Mouse (Mus musculus) liver, embryonic 14.5 days (tissue): ENCODE data around the gene Muc13. TPM values are rescaled to one million over a fixed set of nuclear protein-coding genes. Genes with fewer than 3 reads are reported as not detected.

Experiments used
- ATAC-seq: fragments of 200-750 bp; cut with Nextera tagmentation; 2 replicates; pipeline ENCODE4 v1.8.0; 2017; ENCODE audit warnings: moderate number of reproducible peaks, mild to moderate bottlenecking, moderate library complexity; ENCODE audit not compliant: insufficient read depth
- DNase-seq, 3 experiments: peaks; one replicate each; pipeline ENCODE4 v3.0.0-alpha.2; 2012 to 2013; ENCODE audit warnings: low read depth in 3 of 3, low spot score in 3 of 3
- H3K27ac ChIP-seq: fragments of 300-500 bp; sonication (generic); 2 replicates; pipeline ENCODE4 v1.5.1; 2014; ENCODE audit warnings: moderate library complexity, mild to moderate bottlenecking, control low read depth, inconsistent platforms
- H3K27me3 ChIP-seq: fragments of 300-500 bp; sonication (generic); 2 replicates; pipeline ENCODE4 v1.6.1; 2014; ENCODE audit warnings: mild to moderate bottlenecking, low read length, moderate library complexity; ENCODE audit not compliant: control insufficient read depth, insufficient read depth
- H3K36me3 ChIP-seq: fragments of 300-500 bp; sonication (generic); replicated peaks from 2 replicates; pipeline ENCODE4 v1.6.1; 2014; ENCODE audit warnings: low read depth; ENCODE audit not compliant: control insufficient read depth, insufficient read depth
- H3K4me1 ChIP-seq, 2 experiments: fragments of 200-500 bp in 1 of 2; fragments of 300-500 bp in 1 of 2; sonication (generic) in 1 of 2; replicated peaks; 2 replicates each; pipeline ENCODE4 v1.6.1; 2012 to 2014; ENCODE audit warnings: antibody characterized with exemption in 1 of 2, inconsistent platforms in 1 of 2, low read length in 1 of 2; ENCODE audit not compliant: control insufficient read depth in 2 of 2, insufficient read depth in 2 of 2
- H3K4me2 ChIP-seq: fragments of 300-500 bp; sonication (generic); 2 replicates; pipeline ENCODE4 v1.6.1; 2014; ENCODE audit warnings: low read depth, mild to moderate bottlenecking, control low read depth, moderate library complexity
- H3K4me3 ChIP-seq, 2 experiments: fragments of 200-500 bp in 1 of 2; fragments of 300-500 bp in 1 of 2; sonication (generic) in 1 of 2; 2 replicates each; pipeline ENCODE4 v1.5.1; 2012 to 2014; ENCODE audit warnings: low read depth in 2 of 2, low read length in 2 of 2, mild to moderate bottlenecking in 2 of 2, control low read depth in 1 of 2, inconsistent platforms in 1 of 2, moderate library complexity in 1 of 2; ENCODE audit not compliant: insufficient read depth in 1 of 2
- H3K9ac ChIP-seq: fragments of 300-500 bp; sonication (generic); replicated peaks from 2 replicates; pipeline ENCODE4 v1.6.1; 2014; ENCODE audit warnings: mild to moderate bottlenecking, control low read depth, moderate library complexity
- H3K9me3 ChIP-seq: fragments of 300-500 bp; sonication (generic); 2 replicates; pipeline ENCODE4 v1.6.1; 2016; ENCODE audit warnings: low read length, mixed read lengths; ENCODE audit not compliant: control insufficient read depth
- CTCF ChIP-seq: IDR thresholded peaks from 2 replicates; pipeline ENCODE4 v1.5.1; 2016; ENCODE audit warnings: antibody characterized with exemption, low read depth, control low read depth
- EP300 ChIP-seq: IDR thresholded peaks from 2 replicates; pipeline ENCODE4 v1.6.1; 2016; ENCODE audit warnings: antibody characterized with exemption, low read depth
- WGBS: fragments of 180-500 bp; shearing (Covaris S2); extraction: QIAGEN DNeasy Blood & Tissue Kit; methylation state at CpG from one replicate; pipeline ENCODE4 v1.1.7; 2014; ENCODE audit not compliant: insufficient replicate concordance; 5-methylcytosine and 5-hydroxymethylcytosine counted together
- polyA plus RNA-seq, 2 experiments: library from polyadenylated mRNA; depleted of rRNA in 1 of 2; stranded (reverse) in 1 of 2; unstranded in 1 of 2; fragments of >200 nt; fragmentation: Nextera tagmentation in 1 of 2; extraction: Ambion mirVana in 1 of 2; gene quantifications; 2 replicates each; pipeline versions ENCODE4 v1.2.1 to v1.2.3; 2012 to 2014

Muc13 gene
- polyA plus RNA-seq, 2 experiments: 1.4 to 1.9 TPM

DNA sequence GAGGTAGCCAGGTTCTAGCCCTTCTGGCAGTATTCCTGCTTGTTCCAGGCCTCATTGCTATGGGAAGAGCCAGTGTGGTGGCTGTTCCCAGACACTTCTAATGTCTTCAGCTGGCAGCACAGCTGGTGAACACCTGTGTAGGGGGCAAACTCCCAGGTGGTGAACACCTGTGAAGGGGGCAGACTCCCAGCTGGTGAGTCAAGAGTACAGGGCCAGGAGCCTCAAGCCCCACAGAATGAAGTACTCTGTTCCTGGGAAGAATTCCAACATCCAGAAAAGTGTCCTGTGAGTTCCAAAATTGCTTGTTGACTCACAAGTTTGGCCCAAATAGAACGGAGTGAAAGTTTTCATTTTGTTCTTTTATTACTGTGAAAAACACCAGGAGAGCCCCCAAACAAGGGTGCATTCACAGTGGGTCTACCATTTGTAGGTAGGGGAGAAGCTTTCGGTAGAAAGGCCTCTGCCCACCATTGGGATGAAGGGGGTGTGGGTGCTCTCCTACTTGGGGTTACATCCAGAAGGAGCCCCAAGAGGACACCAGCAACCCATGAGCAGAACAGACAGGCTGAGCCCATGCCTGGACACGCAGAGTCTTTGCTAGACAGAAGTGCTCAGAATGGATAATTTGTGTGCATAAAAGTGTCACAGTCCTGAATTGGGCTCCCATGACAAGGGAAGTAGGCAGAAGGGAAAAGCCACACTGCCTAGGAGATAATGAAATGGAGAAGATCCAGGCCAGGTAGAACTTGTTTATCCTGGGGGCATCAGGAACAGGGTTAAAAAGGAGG is 25.2 kb upstream of the Muc13 start:
- no peak for ATAC-seq
- 77% methylated on average over 3 of the region's 3 CpGs for WGBS
- Histone ChIP-seq H3K4me3 (no peak overlapping the region), H3K27me3 (no peaks in the 10 kb centered on the region), H3K9ac (no peak overlapping the region), H3K4me2 (no peak overlapping the region), H3K9me3 (no peaks in the 10 kb centered on the region), H3K36me3 (no peaks in the 10 kb centered on the region), H3K4me1 (peaks cover 0 to 39% of the 10 kb centered on the region in 2 experiments), H3K27ac (no peak overlapping the region)
- no peak for DNase-seq
- no peak for TF ChIP-seq EP300
- TF ChIP-seq CTCF: no peak

DNA sequence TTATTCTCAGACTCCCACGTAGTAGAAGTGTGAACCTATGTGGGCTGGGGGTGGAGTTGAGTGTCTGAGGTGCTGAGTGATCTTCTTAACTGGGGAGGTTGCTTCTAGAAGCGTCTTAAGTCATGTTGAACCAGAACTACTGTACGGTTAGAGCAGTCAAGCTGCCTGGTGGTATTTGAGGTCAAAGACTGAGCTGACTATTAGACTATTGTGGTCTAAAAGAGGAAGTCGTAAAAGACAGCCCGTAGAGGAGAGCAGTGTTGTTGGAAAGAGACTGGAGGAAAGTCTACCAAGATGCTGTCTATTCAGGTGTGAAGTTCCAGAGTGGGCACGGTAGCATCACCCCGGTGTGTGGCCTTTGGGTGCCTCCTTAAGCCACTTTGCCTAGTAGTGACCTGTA is 24.0 kb upstream of the Muc13 start:
- no peak for ATAC-seq
- no peak overlapping the region for H3K9ac ChIP-seq
- H3K4me1 ChIP-seq: peaks cover 0 to 31% of the 10 kb centered on the region in 2 experiments

DNA sequence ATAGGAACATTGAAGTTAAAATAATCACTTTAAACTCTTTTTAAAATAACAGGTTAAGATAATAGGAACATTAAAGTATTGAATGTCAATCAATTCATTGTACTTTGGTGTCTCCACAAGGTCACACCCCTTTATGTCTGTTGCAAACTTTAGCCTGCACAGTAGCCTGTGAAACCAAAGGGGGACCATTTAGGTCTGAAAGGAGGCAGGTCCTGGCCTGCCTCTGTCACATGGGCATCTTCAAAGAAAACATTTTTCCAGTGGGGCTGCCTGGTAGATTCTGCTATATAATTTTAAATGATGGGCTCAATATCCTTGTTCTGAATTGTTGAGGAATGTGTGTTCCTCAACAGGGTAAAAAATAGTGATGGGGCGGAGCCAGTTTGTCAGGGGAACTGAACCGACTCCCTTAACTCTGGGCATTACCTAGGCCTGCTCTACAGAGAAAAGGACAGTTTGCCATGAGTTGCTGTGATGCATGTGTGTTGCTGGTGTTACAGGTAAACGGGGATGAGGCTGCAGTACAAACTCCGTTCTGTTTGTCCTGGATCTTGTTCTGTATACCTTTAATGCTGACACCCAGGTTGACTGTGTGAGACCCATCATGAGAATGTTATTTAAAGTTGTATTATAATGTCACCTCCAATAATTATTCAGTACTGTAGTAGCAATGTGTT is 22.9 kb upstream of the Muc13 start:
- peaks cover 0 to 36% of the 10 kb centered on the region in 2 experiments for H3K4me1 ChIP-seq
- ATAC-seq (no peak), DNase-seq (no peak)
- no peaks in the 10 kb centered on the region for H3K9me3 ChIP-seq
- no peaks in the 10 kb centered on the region for H3K27me3 ChIP-seq
- TF ChIP-seq EP300 (no peak), CTCF (no peak)
- H3K27ac ChIP-seq: no peak overlapping the region
- WGBS: 57% methylated on average over 4 of the region's 4 CpGs
- no peaks in the 10 kb centered on the region for H3K36me3 ChIP-seq
- H3K4me2 ChIP-seq: no peak overlapping the region
- no peak overlapping the region for H3K9ac ChIP-seq
- no peak overlapping the region for H3K4me3 ChIP-seq

More for the DNA sequence above, 24.0 kb upstream of the Muc13 start:
- no peak for DNase-seq
- H3K36me3 ChIP-seq: no peaks in the 10 kb centered on the region
- no peak overlapping the region for H3K4me2 ChIP-seq
- WGBS: 25% methylated on average over 7 of the region's 7 CpGs
- TF ChIP-seq EP300: no peak
- no peak for TF ChIP-seq CTCF
- no peak overlapping the region for H3K27ac ChIP-seq
- H3K4me3 ChIP-seq: no peak overlapping the region
- no peaks in the 10 kb centered on the region for H3K9me3 ChIP-seq
- no peaks in the 10 kb centered on the region for H3K27me3 ChIP-seq

DNA sequence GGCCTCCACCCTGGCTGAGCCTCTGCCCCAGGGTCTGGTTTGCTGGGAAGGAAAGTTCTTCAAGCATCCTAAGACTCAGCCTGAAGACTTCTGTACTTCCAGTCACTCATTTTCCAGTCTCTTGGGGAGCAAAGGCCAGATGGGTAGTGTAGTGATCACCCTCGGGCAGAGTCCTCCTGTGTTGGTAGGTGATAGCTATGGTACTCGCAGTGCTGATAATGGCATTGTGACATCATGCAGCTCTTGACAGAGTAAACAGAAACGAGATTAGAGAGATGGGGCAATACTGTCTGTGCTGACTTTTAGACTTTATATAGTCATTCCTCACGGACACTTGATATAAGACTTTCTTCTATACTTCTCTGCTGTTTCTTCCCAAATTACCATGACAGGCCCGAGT is 21.0 kb upstream of the Muc13 start:
- no peak overlapping the region for H3K27ac ChIP-seq
- H3K4me2 ChIP-seq: no peak overlapping the region
- 25% methylated on average over 5 of the region's 5 CpGs for WGBS
- ATAC-seq (peak; percentile 79), DNase-seq (peak in 1 of 3 experiments; percentile 50)
- H3K4me1 ChIP-seq: peaks cover 0 to 36% of the 10 kb centered on the region in 2 experiments
- no peak overlapping the region for H3K9ac ChIP-seq
- TF ChIP-seq CTCF (no peak), EP300 (peak; percentile 40; the same call in 1 of the 2 replicates)
- no peaks in the 10 kb centered on the region for H3K27me3 ChIP-seq
- no peaks in the 10 kb centered on the region for H3K36me3 ChIP-seq
- H3K4me3 ChIP-seq: no peak overlapping the region
- no peaks in the 10 kb centered on the region for H3K9me3 ChIP-seq

DNA sequence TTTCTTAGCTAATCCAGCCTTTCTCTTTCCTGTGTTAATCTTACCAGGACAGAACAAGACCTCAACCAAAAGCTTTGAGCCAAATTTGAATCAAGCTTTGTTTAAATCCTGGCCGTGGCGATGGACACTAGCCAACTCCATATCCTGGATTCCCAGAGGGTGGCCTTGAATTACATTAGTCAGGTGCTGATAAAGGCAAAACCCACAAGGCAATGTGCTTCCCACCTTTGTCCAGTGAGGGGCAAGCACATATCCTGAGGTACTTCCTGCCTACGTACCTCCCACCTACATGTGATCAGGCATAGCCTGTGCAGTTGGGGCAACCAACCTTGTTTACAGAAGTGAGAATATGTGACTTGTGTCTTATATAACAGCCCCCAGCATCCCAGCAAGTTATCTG is 18.9 kb upstream of the Muc13 start:
- Histone ChIP-seq H3K36me3 (no peaks in the 10 kb centered on the region), H3K4me2 (no peak overlapping the region), H3K27ac (no peak overlapping the region), H3K9me3 (no peaks in the 10 kb centered on the region), H3K4me1 (peaks cover 0 to 30% of the 10 kb centered on the region in 2 experiments), H3K4me3 (no peak overlapping the region), H3K9ac (no peak overlapping the region), H3K27me3 (no peaks in the 10 kb centered on the region)
- TF ChIP-seq EP300: no peak
- no peak for TF ChIP-seq CTCF
- WGBS: 59% methylated on average over 3 of the region's 3 CpGs
- ATAC-seq (no peak), DNase-seq (no peak)
